Mouse (Mus musculus) spleen, adult 2 months (tissue): ENCODE measurements around the gene Gnao1.

Experiments
- CTCF ChIP-seq: fragments of 200-500 bp; IDR thresholded peaks from 2 replicates; pipeline ENCODE4 v1.5.1; 2011; ENCODE audit warnings: mild to moderate bottlenecking, inconsistent platforms; ENCODE audit not compliant: insufficient read depth, insufficient read length, insufficient replicate concordance; ENCODE audit errors: extremely low read depth
- POLR2A ChIP-seq: fragments of 200-500 bp; IDR thresholded peaks from 2 replicates; pipeline ENCODE4 v1.6.1; 2011; ENCODE audit warnings: low read depth, low read length, inconsistent platforms

- TF ChIP-seq CTCF (no peak), POLR2A (no peak)
These were observed 42.4 kb downstream of the Gnao1 start for GRCm38 (mm10) chr8:93852087-93852645.
